Mouse (Mus musculus): ENCODE measurements at regions not wholly inside any gene's neighbourhood (a gene's known extent, or its start where the extent isn't known, plus 50 kb on each side); places are given as distances from the start of the nearest gene placed in this dataset.

DNA sequence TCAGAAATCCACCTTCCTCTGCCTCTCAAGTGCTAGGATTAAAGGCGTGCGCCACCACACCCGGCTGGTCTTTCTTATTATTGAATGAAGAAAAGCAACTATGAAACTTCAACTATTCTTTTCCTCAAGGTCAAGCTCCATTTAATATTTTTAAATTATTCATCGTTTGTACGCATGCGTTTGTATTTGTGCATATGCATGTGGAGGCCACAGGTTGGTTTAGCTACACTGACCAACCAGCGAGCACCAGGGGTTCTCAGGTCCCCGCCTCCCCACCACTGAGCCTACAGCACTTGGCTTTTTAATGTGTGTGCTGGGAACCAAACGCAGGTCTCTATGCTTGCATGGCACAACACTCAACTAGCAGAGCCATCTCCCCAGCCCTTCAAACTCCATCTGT lies 51.0 kb upstream of the Tmem252 start:
- no peak for DNase-seq

DNA sequence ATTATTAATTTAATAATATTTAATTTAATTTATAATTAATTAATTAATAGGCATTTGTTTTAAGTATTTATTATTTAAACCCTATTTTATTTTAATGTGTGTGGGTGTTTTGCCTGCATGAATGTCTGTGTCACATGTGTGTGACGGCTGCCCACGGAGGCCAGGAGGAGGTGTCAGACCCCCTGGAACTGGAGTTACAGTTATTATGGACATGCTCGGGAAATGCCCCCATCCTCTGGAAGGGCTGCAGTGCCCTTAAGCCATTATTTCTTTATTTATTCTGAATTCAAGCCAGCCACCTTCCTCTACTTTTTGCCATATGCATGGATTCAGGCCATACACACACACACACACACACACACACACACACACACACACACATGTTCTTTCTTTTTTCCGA lies 51.5 kb upstream of the Tmem252 start:
- no peak for DNase-seq

DNA sequence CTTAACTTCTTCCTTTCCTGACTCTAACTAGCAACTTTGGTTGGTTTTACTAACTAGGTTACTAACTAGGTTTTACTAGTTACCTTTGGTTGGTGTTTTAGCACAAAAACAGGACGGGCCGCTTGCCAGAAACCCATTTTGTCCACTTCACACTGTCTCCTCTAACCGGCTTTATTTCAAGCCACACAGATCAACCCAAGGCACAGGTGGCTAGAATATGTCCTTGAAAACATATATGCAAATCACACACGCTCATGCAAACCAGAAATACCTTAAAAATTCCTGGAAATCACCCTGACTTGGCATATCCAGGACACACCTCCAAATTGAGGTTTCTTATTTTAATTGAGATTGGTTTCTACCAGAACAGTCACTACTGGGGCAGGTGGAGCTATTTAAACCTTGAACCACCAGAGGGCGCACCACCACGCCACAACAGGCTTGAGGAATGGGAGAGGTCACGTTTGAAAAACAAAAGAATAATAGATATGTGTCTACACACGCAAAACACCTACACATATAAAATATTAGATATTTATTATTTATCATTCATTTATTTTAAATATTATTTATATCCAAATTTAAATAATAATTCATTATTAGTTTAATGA lies 52.1 kb upstream of the Tmem252 start:
- peak; percentile 66 for DNase-seq

DNA sequence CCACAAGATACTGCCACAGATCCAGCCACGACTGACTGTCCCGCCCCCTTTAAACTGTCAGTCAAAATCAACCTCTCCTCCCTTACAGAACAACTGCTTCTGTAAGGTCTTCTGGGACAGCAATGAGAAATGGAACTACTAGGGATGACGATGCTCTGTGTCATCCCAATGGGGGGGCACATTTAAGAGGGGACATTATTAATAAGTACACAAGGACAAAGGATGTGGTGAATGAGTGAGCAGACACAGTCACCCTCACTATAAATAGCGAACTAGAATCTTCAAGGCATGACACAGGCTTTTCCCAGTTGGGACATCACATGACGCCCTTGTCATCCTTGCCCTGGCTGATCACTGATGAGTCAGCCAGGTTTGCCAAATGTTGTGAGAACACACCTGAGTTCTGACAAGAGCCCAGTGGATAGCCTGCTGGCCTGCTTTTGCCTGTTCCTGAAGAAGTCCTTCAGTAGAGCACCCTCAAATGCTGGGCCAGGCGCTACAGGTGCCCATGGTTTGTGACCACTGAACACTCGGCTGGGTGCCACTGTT lies 58.0 kb upstream of the Tmem252 start:
- DNase-seq = no peak

DNA sequence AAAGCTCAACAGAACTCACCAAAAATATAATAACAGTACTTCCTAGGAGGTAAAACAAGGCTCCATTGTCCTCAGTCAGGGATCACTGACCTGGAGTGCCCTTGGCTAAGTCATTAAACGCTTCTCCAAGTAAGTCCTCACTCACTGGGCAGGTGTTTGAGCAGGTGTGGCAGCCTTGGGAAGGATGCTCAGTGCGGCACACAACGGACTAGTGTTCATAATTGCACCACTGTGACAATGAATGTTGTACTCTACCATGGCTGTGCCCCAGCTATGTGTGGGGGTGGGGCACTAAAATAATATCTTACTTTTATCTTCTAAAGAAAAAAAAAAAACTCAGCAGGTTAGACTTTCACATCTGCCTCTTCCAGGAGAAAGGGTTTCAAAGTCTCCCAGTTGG lies 52.2 kb upstream of the Pip5k1b start:
- no peak for DNase-seq

DNA sequence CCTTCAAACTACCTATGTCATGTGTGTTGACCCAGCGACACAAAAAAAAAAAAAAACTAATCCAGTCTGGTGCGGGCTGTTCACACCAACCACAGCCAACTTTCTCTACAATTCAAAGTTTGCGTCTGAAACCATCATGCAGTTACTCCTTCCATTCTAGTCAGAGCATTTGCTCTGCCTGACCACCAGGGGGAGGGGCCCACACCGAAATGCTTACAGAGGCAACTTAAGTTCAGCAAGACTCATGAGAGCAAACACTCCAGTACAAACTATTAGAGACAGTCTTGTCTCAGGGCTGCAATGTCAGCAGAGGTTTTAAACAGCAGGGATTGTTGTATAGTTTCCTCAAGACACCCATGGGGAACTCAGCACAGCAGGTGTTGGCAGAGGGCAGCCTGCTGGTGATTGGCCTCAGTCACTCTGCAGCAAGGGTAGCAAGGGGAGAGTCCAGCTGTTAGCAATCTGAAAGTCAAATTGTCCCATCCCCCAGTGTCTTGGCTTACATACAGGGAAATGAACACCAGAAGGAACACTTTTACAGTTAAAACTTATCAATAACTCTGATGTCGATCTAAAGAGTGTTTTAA lies 50.8 kb upstream of the Pip5k1b start:
- no peak for DNase-seq

Measured in cerebellum, adult 9-10 months (tissue).